Mouse (Mus musculus): ENCODE measurements around the gene Egflam. TPM values are rescaled to one million over a fixed set of nuclear protein-coding genes. Genes with fewer than 3 reads are reported as not detected.

Egflam gene
- polyA plus RNA-seq, 1 experiment from 2014 or later, result 32.7 TPM

DNA sequence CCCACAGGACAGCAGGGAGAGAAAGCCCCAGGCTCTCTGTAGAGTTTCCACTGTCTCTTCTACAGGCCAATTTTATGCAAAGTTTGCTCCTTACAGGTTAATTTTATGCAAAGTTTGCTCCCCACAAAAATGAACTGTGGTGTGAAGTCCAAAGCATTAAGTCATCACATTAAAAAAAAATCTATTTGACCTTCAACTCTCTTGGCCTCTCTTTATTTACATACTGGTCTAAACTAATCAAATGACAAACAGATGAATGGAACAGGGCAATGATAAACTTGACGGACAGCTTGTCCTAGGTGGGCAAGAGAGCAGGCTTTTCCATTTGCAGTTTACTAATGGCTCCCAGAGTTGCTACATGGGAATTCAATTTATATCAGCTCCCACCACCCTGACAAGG, 98.3 kb downstream of the Egflam start:
- Histone ChIP-seq H3K36me3 (ENCODE audit: control insufficient read depth, insufficient read depth, low read length) (no peaks in the 10 kb centered on the region), H3K9me3 (ENCODE audit: control insufficient read depth, low read length) (no peaks in the 10 kb centered on the region), H3K27me3 (ENCODE audit: control insufficient read depth, insufficient read depth, low read depth, low read length) (no peaks in the 10 kb centered on the region), H3K4me2 (ENCODE audit: low read depth, low read length) (no peak overlapping the region), H3K27ac (ENCODE audit: low read length) (no peak overlapping the region), H3K4me3 (ENCODE audit: low read length) (no peak overlapping the region), H3K4me1 (replicated peaks; ENCODE audit: control insufficient read depth, insufficient read depth, low read length) (no peaks in the 10 kb centered on the region), H3K9ac (ENCODE audit: low read length) (no peak overlapping the region)
- WGBS, result 59% methylated on average over 1 of the region's 1 CpGs
- ATAC-seq (ENCODE audit: low read depth), result no peak

DNA sequence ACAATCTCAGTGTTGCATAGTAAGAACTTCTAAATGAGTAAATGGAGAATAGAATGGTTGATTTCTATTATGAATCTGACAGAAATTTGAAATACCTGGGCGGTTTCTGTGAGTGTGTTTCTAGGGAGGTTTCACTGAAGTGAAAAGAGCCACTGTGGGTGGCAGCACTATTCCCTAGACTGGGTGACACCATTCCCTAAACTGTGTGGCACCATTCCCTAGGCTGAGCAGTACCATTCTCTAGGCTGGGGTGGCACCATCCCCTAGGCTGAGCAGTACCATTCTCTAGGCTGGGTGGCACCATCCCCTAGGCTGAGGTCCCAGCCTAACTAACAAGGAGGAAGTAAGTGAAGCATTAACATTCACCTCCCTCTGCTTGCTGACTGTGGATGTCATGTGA, 103.0 kb downstream of the Egflam start:
- no peak overlapping the region for H3K4me3 ChIP-seq (ENCODE audit: low read length)
- H3K36me3 ChIP-seq (ENCODE audit: control insufficient read depth, insufficient read depth, low read length), result no peaks in the 10 kb centered on the region
- H3K9ac ChIP-seq (ENCODE audit: low read length), result no peak overlapping the region
- no peaks in the 10 kb centered on the region for H3K4me1 ChIP-seq (replicated peaks; ENCODE audit: control insufficient read depth, insufficient read depth, low read length)
- H3K27ac ChIP-seq (ENCODE audit: low read length), result no peak overlapping the region
- ATAC-seq (ENCODE audit: low read depth), result no peak
- H3K4me2 ChIP-seq (ENCODE audit: low read depth, low read length), result no peak overlapping the region
- H3K9me3 ChIP-seq (ENCODE audit: control insufficient read depth, low read length), result no peaks in the 10 kb centered on the region
- 86% methylated on average over 1 of the region's 1 CpGs for WGBS
- no peaks in the 10 kb centered on the region for H3K27me3 ChIP-seq (ENCODE audit: control insufficient read depth, insufficient read depth, low read depth, low read length)

DNA sequence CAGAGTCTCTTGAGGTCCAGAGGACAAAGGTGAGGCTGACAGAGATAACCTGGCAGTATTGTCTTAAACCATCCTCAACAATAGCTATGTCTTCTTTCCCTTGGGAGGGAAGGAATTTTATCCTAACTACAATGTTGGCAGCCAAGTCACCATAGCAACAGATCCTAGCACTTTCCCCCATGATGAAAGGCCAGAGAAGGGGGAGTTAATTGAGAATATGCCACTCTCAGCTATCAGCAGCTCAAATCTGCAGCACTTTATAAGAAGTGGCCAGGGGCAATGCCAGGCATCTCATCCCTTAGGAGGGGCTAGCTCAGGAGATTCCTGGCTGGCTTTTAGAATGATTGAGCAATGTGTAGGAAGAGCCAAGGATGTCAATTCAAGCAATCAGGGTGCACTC, 105.3 kb downstream of the Egflam start:
- Histone ChIP-seq H3K36me3 (ENCODE audit: control insufficient read depth, insufficient read depth, low read length) (no peaks in the 10 kb centered on the region), H3K27ac (ENCODE audit: low read length) (no peak overlapping the region), H3K4me3 (ENCODE audit: low read length) (no peak overlapping the region), H3K9me3 (ENCODE audit: control insufficient read depth, low read length) (no peaks in the 10 kb centered on the region), H3K4me1 (replicated peaks; ENCODE audit: control insufficient read depth, insufficient read depth, low read length) (no peaks in the 10 kb centered on the region), H3K27me3 (ENCODE audit: control insufficient read depth, insufficient read depth, low read depth, low read length) (no peaks in the 10 kb centered on the region), H3K4me2 (ENCODE audit: low read depth, low read length) (no peak overlapping the region), H3K9ac (ENCODE audit: low read length) (no peak overlapping the region)
- no peak for ATAC-seq (ENCODE audit: low read depth)

DNA sequence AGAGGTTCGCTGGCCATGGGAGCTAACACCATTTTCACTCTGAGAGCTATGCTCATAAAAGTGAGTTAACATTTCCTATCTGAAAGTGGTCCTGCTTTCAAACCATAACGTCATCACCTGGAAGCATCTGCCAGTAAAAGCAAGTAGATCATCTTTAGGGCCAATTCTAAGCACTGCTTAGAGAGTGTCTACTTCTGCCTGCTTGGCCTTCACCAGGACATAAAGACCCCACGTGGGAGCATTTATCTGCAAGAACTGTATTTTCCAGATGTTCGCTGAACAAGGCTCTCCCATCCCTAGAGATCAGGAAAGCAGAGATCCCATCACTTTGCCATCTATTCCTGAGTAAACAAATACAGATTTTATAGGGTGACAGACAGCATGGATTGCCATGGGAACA, 108.2 kb downstream of the Egflam start:
- WGBS, result 64% methylated on average over 4 of the region's 4 CpGs

DNA sequence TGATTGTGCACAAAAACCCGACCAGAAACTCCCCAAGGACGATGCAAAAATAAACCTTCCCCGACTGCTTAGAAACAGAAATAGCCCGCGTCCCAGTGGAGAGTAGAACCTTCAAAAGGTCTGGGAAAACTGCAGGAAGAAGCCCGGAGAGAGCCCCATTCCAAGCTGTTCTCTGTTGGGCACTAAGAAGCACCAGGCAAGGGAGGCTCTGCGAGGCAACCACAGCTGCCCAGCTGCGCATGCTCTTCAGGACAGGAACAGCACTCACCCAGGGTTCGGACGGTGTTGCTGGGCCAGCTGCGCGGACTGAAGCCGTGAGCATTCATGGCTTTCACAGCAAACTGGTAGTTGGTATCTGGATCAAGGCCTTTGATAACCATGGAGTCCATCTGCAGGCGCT, 108.7 kb downstream of the Egflam start:
- Histone ChIP-seq H3K36me3 (ENCODE audit: control insufficient read depth, insufficient read depth, low read length) (no peaks in the 10 kb centered on the region), H3K4me3 (ENCODE audit: low read length) (no peak overlapping the region), H3K4me1 (replicated peaks; ENCODE audit: control insufficient read depth, insufficient read depth, low read length) (no peaks in the 10 kb centered on the region), H3K27ac (ENCODE audit: low read length) (peak overlapping the region; percentile 23; the same call in 1 of the 2 replicates), H3K27me3 (ENCODE audit: control insufficient read depth, insufficient read depth, low read depth, low read length) (no peaks in the 10 kb centered on the region), H3K9ac (ENCODE audit: low read length) (no peak overlapping the region), H3K9me3 (ENCODE audit: control insufficient read depth, low read length) (no peaks in the 10 kb centered on the region), H3K4me2 (ENCODE audit: low read depth, low read length) (no peak overlapping the region)
- ATAC-seq (ENCODE audit: low read depth), result peak; percentile 17; the same call in 1 of the 2 replicates
- 50% methylated on average over 14 of the region's 14 CpGs for WGBS

More for the DNA sequence above, 108.2 kb downstream of the Egflam start:
- H3K27me3 ChIP-seq (ENCODE audit: control insufficient read depth, insufficient read depth, low read depth, low read length), result no peaks in the 10 kb centered on the region
- H3K4me1 ChIP-seq (replicated peaks; ENCODE audit: control insufficient read depth, insufficient read depth, low read length), result no peaks in the 10 kb centered on the region
- H3K4me3 ChIP-seq (ENCODE audit: low read length), result no peak overlapping the region
- ATAC-seq (ENCODE audit: low read depth), result no peak
- H3K36me3 ChIP-seq (ENCODE audit: control insufficient read depth, insufficient read depth, low read length), result no peaks in the 10 kb centered on the region
- H3K27ac ChIP-seq (ENCODE audit: low read length), result no peak overlapping the region
- no peak overlapping the region for H3K9ac ChIP-seq (ENCODE audit: low read length)
- H3K9me3 ChIP-seq (ENCODE audit: control insufficient read depth, low read length), result no peaks in the 10 kb centered on the region
- H3K4me2 ChIP-seq (ENCODE audit: low read depth, low read length), result no peak overlapping the region

DNA sequence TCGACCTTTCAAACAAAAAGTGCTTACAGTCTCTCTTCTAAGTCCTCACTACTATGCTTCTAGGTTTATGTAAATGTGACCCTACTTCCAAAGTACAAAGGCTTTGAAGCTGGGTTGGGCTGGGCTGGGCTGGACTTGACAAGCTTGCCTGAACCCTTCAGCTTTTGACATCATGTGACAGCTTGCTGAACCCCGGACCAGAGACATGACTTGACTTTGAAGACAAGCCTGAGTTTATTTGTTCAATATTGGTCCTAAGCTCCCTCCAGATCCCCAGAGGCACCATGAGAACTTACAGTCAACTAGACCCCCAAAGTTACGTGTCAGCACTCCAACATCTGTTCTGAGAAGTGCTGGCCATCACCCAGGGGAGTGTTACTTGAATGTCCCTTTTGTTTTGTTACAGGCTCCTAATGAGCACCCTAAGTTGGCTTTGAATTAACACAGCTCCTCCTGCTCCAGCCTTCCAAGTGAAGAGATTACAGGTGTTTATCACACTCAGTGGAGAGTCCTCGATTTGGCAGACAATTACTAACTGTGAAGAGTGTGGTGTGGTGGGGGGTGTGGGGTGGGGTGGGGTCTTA, 109.3 kb downstream of the Egflam start:
- Histone ChIP-seq H3K9me3 (ENCODE audit: control insufficient read depth, low read length) (no peaks in the 10 kb centered on the region), H3K4me1 (replicated peaks; ENCODE audit: control insufficient read depth, insufficient read depth, low read length) (no peaks in the 10 kb centered on the region), H3K36me3 (ENCODE audit: control insufficient read depth, insufficient read depth, low read length) (no peaks in the 10 kb centered on the region), H3K27ac (ENCODE audit: low read length) (no peak overlapping the region), H3K4me3 (ENCODE audit: low read length) (no peak overlapping the region), H3K4me2 (ENCODE audit: low read depth, low read length) (no peak overlapping the region), H3K27me3 (ENCODE audit: control insufficient read depth, insufficient read depth, low read depth, low read length) (no peaks in the 10 kb centered on the region), H3K9ac (ENCODE audit: low read length) (no peak overlapping the region)
- WGBS, result 21% methylated on average over 4 of the region's 4 CpGs
- peak; percentile 68 for ATAC-seq (ENCODE audit: low read depth)

DNA sequence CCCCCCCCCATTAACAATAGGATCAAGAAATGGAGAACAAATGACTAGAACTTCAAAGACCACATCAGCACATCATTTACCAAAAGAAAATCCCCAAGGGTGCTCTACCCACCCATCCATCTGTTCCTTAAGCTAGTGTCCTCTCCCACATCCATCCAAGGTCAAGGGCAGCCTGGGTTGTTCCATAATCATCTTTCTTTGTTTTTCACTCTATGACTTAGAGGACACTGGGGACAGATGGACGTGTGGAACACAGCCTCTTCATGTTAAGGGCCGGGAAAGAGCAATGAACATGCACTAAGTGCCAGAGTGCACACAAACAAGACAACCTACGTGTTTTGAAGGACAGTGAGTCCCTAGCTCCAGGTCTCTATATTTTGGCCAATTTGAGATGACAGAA, 110.3 kb downstream of the Egflam start:
- WGBS, result 71% methylated on average over 3 of the region's 3 CpGs
- no peak overlapping the region for H3K27ac ChIP-seq (ENCODE audit: low read length)

DNA sequence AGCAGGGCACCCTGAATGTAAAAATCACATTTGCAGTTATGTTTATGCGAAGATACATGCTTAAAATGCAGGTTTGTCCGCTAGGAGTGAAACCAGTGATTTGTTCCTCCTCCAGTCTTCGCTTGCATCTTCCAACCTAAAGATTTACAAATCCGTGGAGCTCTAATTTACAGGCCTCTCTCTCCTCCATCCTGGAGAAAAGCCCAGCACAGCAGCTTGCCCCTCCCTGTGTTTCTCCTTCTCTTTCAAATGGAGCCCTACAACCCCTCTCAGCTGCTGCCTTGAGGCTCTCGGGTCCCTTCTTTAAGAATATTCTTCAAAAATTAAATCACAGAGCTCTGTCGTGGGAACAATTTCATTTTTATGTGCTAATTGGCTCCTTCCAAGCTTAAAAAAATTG, 116.6 kb downstream of the Egflam start:
- Histone ChIP-seq H3K27ac (ENCODE audit: low read length) (no peak overlapping the region), H3K4me1 (replicated peaks; ENCODE audit: control insufficient read depth, insufficient read depth, low read length) (no peaks in the 10 kb centered on the region), H3K9me3 (ENCODE audit: control insufficient read depth, low read length) (no peaks in the 10 kb centered on the region), H3K9ac (ENCODE audit: low read length) (no peak overlapping the region), H3K4me2 (ENCODE audit: low read depth, low read length) (no peak overlapping the region), H3K27me3 (ENCODE audit: control insufficient read depth, insufficient read depth, low read depth, low read length) (no peaks in the 10 kb centered on the region), H3K36me3 (ENCODE audit: control insufficient read depth, insufficient read depth, low read length) (no peaks in the 10 kb centered on the region), H3K4me3 (ENCODE audit: low read length) (no peak overlapping the region)
- 80% methylated on average over 6 of the region's 6 CpGs for WGBS
- no peak for ATAC-seq (ENCODE audit: low read depth)

More for the DNA sequence above, 110.3 kb downstream of the Egflam start:
- no peak for ATAC-seq (ENCODE audit: low read depth)
- no peak overlapping the region for H3K9ac ChIP-seq (ENCODE audit: low read length)
- H3K27me3 ChIP-seq (ENCODE audit: control insufficient read depth, insufficient read depth, low read depth, low read length), result no peaks in the 10 kb centered on the region
- H3K4me2 ChIP-seq (ENCODE audit: low read depth, low read length), result no peak overlapping the region
- H3K4me1 ChIP-seq (replicated peaks; ENCODE audit: control insufficient read depth, insufficient read depth, low read length), result no peaks in the 10 kb centered on the region
- no peak overlapping the region for H3K4me3 ChIP-seq (ENCODE audit: low read length)
- H3K36me3 ChIP-seq (ENCODE audit: control insufficient read depth, insufficient read depth, low read length), result no peaks in the 10 kb centered on the region
- no peaks in the 10 kb centered on the region for H3K9me3 ChIP-seq (ENCODE audit: control insufficient read depth, low read length)

DNA sequence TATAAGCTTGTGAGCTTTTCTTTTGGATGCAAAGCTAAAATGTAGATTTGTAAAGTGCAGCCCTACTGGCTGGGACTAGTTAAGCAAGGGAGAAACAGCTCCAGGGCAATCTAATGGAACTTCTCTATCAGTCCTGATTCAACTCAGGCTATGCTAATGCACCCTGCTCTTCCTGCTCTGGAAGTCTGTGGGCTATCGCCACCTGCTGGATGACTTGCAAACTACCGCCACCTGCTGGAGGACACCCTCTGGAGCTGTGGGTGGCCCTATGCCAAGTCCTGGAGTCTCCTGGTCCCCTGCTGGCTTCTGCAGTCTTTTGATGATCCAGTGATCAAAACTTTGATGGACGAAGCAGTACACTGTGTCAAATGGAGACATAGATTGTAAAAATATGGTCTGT, 134.4 kb downstream of the Egflam start:
- no peak overlapping the region for H3K27ac ChIP-seq (ENCODE audit: low read length)
- H3K4me3 ChIP-seq (ENCODE audit: low read length), result no peak overlapping the region
- H3K27me3 ChIP-seq (ENCODE audit: control insufficient read depth, insufficient read depth, low read depth, low read length), result no peaks in the 10 kb centered on the region
- no peaks in the 10 kb centered on the region for H3K9me3 ChIP-seq (ENCODE audit: control insufficient read depth, low read length)
- H3K4me2 ChIP-seq (ENCODE audit: low read depth, low read length), result no peak overlapping the region
- ATAC-seq (ENCODE audit: low read depth), result peak; percentile 67; the same call in 1 of the 2 replicates
- H3K9ac ChIP-seq (ENCODE audit: low read length), result no peak overlapping the region
- H3K36me3 ChIP-seq (ENCODE audit: control insufficient read depth, insufficient read depth, low read length), result no peaks in the 10 kb centered on the region
- H3K4me1 ChIP-seq (replicated peaks; ENCODE audit: control insufficient read depth, insufficient read depth, low read length), result no peaks in the 10 kb centered on the region
- WGBS, result 15% methylated on average over 3 of the region's 3 CpGs

DNA sequence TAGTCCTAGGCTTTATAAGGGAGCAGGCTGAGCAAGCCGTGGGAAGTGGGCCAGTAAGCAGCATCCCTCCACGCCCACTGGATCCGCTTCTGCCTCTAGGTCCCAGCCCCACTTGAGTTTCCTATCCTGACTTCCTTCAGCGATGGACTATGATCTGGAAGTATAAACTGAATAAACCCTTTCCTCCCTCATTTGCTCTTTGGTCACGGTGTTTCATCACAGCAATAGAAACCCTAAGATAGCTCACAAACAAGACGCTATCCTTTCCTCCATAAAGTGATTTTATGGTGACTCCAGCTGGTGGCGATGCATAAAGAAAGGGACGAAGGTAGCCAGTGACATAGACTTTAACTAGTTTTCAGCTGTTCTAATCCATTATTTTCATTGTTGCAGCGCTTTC, 134.9 kb downstream of the Egflam start:
- Histone ChIP-seq H3K36me3 (ENCODE audit: control insufficient read depth, insufficient read depth, low read length) (no peaks in the 10 kb centered on the region), H3K27me3 (ENCODE audit: control insufficient read depth, insufficient read depth, low read depth, low read length) (no peaks in the 10 kb centered on the region), H3K4me3 (ENCODE audit: low read length) (no peak overlapping the region), H3K4me2 (ENCODE audit: low read depth, low read length) (no peak overlapping the region), H3K9me3 (ENCODE audit: control insufficient read depth, low read length) (no peaks in the 10 kb centered on the region), H3K4me1 (replicated peaks; ENCODE audit: control insufficient read depth, insufficient read depth, low read length) (no peaks in the 10 kb centered on the region), H3K27ac (ENCODE audit: low read length) (no peak overlapping the region), H3K9ac (ENCODE audit: low read length) (no peak overlapping the region)
- no peak for ATAC-seq (ENCODE audit: low read depth)
- WGBS, result 89% methylated on average over 9 of the region's 9 CpGs
